Mouse (Mus musculus): Measurements from ENCODE around the gene Sytl3.

DNA sequence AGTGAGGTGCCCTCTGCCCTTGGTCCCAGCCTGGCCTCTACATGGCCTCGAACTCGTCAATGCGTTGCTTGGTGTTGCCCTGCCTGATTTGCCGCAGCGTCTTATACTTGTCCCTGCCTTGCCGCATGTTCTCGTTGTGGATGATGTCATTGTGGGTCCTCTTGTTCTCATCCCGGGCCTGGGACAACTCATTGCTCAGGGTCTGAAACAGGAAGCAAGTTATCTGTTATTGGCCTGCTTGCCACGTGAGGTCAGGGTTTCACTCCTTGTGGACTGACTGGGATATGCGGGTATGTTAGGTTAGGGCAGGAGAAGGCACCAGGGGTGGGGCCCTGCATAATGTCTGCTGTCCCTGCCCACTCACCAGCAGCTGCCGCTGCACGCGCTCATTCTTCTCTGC, 80.4 kb downstream of the Sytl3 start:
- TF ChIP-seq POLR2A (IDR thresholded peaks at IDR 0.05; ENCODE audit: borderline replicate concordance, extremely low read depth, low read depth, low read length) (no peak), CTCF (IDR thresholded peaks at IDR 0.05; ENCODE audit: insufficient read depth, low read length) (no peak)

Data from lung, adult 2 months (tissue).